Mouse (Mus musculus) ES-E14 (cell line): ENCODE results near the gene Chrm2. TPM values are rescaled to one million over a fixed set of nuclear protein-coding genes. Genes with fewer than 3 reads are reported as not detected.

ENCODE experiments used
- DNase-seq: peaks from one replicate; pipeline ENCODE4 v3.0.0-alpha.2; 2013; ENCODE audit warnings: low read depth, low spot score
- H3K27ac ChIP-seq: 2 replicates; pipeline ENCODE4 v1.5.1; 2012; ENCODE audit warnings: low read depth, mild to moderate bottlenecking, low read length, moderate library complexity, mixed read lengths; ENCODE audit not compliant: poor library complexity, insufficient read depth, severe bottlenecking
- H3K36me3 ChIP-seq: 2 replicates; pipeline ENCODE4 v1.6.1; 2012; ENCODE audit warnings: mild to moderate bottlenecking, low read length, moderate library complexity, mixed read lengths; ENCODE audit not compliant: control insufficient read depth, poor library complexity, insufficient read depth, severe bottlenecking
- H3K4me1 ChIP-seq, 2 experiments: fragments of 150-350 bp in 1 of 2; sonication (generic) in 1 of 2; 2 replicates each; pipeline ENCODE4 v1.6.1; 2012; ENCODE audit warnings: low read length in 2 of 2, mild to moderate bottlenecking in 1 of 2, mixed read lengths in 1 of 2; ENCODE audit not compliant: control insufficient read depth in 2 of 2, insufficient read depth in 2 of 2, poor library complexity in 1 of 2
- H3K4me3 ChIP-seq, 2 experiments: fragments of 150-350 bp in 1 of 2; sonication (generic) in 1 of 2; 2 replicates each; pipeline ENCODE4 v1.5.1; 2012; ENCODE audit warnings: low read length in 2 of 2, low read depth in 1 of 2, mild to moderate bottlenecking in 1 of 2, mixed read lengths in 1 of 2; ENCODE audit not compliant: insufficient read depth in 1 of 2, poor library complexity in 1 of 2, severe bottlenecking in 1 of 2
- H3K9ac ChIP-seq: 2 replicates; pipeline ENCODE4 v1.6.1; 2012; ENCODE audit warnings: low read depth, mild to moderate bottlenecking, low read length, mixed read lengths; ENCODE audit not compliant: poor library complexity, insufficient read depth, severe bottlenecking
- H3K9me3 ChIP-seq: fragments of 150-350 bp; sonication (generic); 2 replicates; pipeline ENCODE4 v1.6.1; 2012; ENCODE audit warnings: low read depth, mild to moderate bottlenecking, low read length; ENCODE audit not compliant: control insufficient read depth, insufficient read depth
- CHD2 ChIP-seq: IDR thresholded peaks from 2 replicates; pipeline ENCODE4 v1.6.1; 2014; ENCODE audit warnings: mild to moderate bottlenecking, low read depth, low read length, inconsistent platforms
- HCFC1 ChIP-seq: IDR thresholded peaks from 2 replicates; pipeline ENCODE4 v1.6.1; 2012; ENCODE audit warnings: low read length, inconsistent platforms, borderline replicate concordance; ENCODE audit not compliant: insufficient read depth
- MAFK ChIP-seq: IDR thresholded peaks from 2 replicates; pipeline ENCODE4 v1.6.1; 2014; ENCODE audit warnings: mild to moderate bottlenecking, low read depth, low read length, inconsistent platforms; ENCODE audit not compliant: insufficient read depth
- ZC3H11A ChIP-seq: IDR thresholded peaks from 2 replicates; pipeline ENCODE4 v1.6.1; 2012; ENCODE audit warnings: low read depth, mild to moderate bottlenecking, inconsistent platforms, low read length, borderline replicate concordance
- ZNF384 ChIP-seq: IDR thresholded peaks from 2 replicates; pipeline ENCODE4 v1.6.1; 2012; ENCODE audit warnings: low read depth, low read length, inconsistent platforms
- in situ Hi-C, 2 experiments: fragments of 600-800 bp; cut with MboI; formaldehyde crosslinking; loops; one replicate each; pipeline ENCODE4 v1.15.1; 2025; ENCODE audit warnings: low sequenced_read_pairs in 2 of 2, inconsistent platforms in 1 of 2; ENCODE audit not compliant: unreplicated experiment in 2 of 2
- total RNA-seq: library from RNA; depleted of rRNA; stranded (reverse); fragments of 300-350 nt; gene quantifications from 2 replicates; pipeline ENCODE4 v1.2.3, GENCODE M21; 2012

The Chrm2 gene
- total RNA-seq, 1 experiment, result not detected

GRCm38 (mm10) chr6:36388401-36389259 lies 746 bp downstream of the Chrm2 start:
- Histone ChIP-seq H3K9me3 (no peaks in the 10 kb centered on the region), H3K36me3 (no peaks in the 10 kb centered on the region), H3K27ac (no peak overlapping the region), H3K9ac (0 out of 2 replicates have a peak overlapping the region, but pooled peaks have one; percentile 5), H3K4me1 (no peaks in the 10 kb centered on the region; a peak in 1 of 4 replicates), H3K4me3 (peak overlapping the region; percentile 3 to 33; a peak in 3 of 4 replicates)
- TF ChIP-seq CHD2 (no peak), MAFK (no peak), ZC3H11A (no peak), HCFC1 (no peak), ZNF384 (no peak)
- DNase-seq, result no peak
- in situ Hi-C loops, result loop anchor here in 1 of 2 experiments (25.0 kb wide), 1 partner anchor 1001 kb away; no protein-coding TSS in a partner anchor

DNA sequence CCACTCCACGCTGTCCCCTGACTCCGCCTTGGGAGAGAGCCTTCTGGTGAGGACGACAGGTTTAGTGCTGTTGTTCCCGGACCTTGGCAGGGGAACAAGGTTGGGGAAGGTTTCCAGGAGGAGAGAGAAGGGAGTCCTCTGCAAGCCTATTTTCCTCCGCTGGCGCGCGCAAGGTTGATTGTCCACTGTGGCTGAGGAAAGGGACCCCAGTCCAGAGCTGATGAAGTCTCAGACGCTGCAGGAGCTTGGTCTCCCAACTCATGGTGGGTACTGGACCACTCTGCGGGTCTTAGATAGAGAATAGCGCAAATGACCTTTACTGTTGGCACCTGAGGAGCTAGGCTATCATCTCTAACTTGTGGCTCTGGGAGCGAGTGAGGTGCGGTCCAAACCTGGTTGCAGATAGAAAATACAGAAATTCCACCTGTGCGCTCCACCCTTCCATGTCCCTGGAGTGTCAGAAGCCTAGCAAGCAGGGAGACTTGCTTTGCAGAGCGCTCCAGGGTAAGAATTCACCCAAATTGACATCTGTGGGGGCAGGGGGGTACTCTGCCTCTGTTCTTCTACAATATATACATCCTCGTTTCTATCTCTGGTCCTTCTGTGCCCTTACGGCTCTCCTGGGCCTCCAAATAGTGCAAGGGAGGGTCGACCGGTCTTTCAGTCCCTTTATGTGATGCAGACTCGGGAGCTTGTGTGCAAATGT lies 1.5 kb downstream of the Chrm2 start:
- H3K9ac ChIP-seq, result no peak overlapping the region
- H3K4me3 ChIP-seq, result peak overlapping the region; percentile 3 to 33; a peak in 2 of 4 replicates
- in situ Hi-C loops, result loop anchor here in 1 of 2 experiments (25.0 kb wide), 1 partner anchor 1002 kb away; no protein-coding TSS in a partner anchor
- no peak for TF ChIP-seq ZC3H11A
- no peak for TF ChIP-seq CHD2
- no peaks in the 10 kb centered on the region for H3K9me3 ChIP-seq
- H3K36me3 ChIP-seq, result no peaks in the 10 kb centered on the region
- H3K4me1 ChIP-seq, result no peaks in the 10 kb centered on the region; a peak in 1 of 4 replicates
- no peak overlapping the region for H3K27ac ChIP-seq
- no peak for DNase-seq

DNA sequence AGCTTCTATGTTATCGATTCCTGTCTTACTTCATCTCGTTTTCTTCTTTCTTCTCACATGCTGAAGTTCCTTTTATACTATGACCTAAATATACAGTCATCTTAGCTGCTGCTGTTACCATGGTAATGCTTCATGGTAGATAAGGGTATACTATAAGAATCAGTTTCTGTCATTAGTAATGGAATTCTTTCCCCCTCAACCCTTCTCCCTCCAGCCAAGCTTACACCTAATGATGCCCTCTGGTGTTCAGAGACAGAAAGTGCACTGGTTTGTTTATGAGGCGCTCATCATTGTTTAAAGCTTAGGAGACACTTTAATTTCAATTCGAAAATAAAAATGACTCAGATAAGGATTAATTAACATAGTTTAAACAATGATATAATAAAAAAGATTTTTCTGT lies 5.8 kb downstream of the Chrm2 start:
- Histone ChIP-seq H3K36me3 (no peaks in the 10 kb centered on the region), H3K9me3 (no peaks in the 10 kb centered on the region), H3K9ac (no peak overlapping the region), H3K4me3 (no peak overlapping the region), H3K4me1 (no peaks in the 10 kb centered on the region; a peak in 1 of 4 replicates), H3K27ac (no peak overlapping the region)
- no peak for DNase-seq
- TF ChIP-seq MAFK, result no peak
- TF ChIP-seq ZC3H11A, result 0 out of 2 replicates have a peak, but pooled peaks have one; percentile 30
- no peak for TF ChIP-seq HCFC1
- no peak for TF ChIP-seq CHD2
- in situ Hi-C loops, result loop anchor here in 1 of 2 experiments (25.0 kb wide), 1 partner anchor 1006 kb away; no protein-coding TSS in a partner anchor

DNA sequence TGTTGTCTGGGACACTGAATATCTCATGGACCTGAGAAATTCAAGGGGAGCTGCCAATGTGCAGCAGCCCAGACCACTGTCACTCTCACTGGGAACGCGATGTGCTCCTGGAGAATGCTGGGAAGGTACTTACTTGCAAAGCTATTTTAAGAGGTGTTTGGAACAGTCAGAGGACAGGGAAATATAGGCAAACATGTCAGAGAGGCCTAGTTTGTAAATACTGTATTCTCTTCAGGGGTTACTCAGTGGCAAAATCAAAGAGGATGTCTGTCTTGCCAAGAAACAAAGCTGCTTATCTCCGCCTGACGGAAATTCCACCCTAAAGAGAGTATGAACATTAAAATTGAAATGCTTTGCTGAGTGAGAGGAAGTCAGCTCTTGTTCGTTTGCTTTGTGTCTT lies 17.3 kb downstream of the Chrm2 start:
- TF ChIP-seq ZC3H11A, result no peak
- TF ChIP-seq HCFC1, result no peak
- no peak for TF ChIP-seq CHD2
- TF ChIP-seq MAFK, result no peak
- TF ChIP-seq ZNF384, result no peak
- no peak for DNase-seq
- no peaks in the 10 kb centered on the region for H3K9me3 ChIP-seq
- no peak overlapping the region for H3K9ac ChIP-seq
- no peaks in the 10 kb centered on the region for H3K36me3 ChIP-seq
- no peak overlapping the region for H3K4me3 ChIP-seq
- H3K27ac ChIP-seq, result no peak overlapping the region
- in situ Hi-C loops, result no loop called here
- no peaks in the 10 kb centered on the region for H3K4me1 ChIP-seq
